Mouse (Mus musculus): ENCODE data around the gene Foxo6.

Foxo6 gene

GRCm38 (mm10) chr4:120287290-120288111 is at the start of gene Foxo6:
Gene Foxo6, minus strand, starts transcription at chr4:120287349.
- DNase-seq (ENCODE audit: low spot score in 2 of 2): peak; percentile 94 to 96

- DNase-seq (ENCODE audit: low spot score in 2 of 2): no peak
Observed at GRCm38 (mm10) chr4:120334316-120334715, 47.2 kb upstream of the Foxo6 start.

GRCm38 (mm10) chr4:120332934-120333421 is 45.8 kb upstream of the Foxo6 start:
- no peak for DNase-seq (ENCODE audit: low spot score in 2 of 2)

GRCm38 (mm10) chr4:120332405-120332933 is 45.3 kb upstream of the Foxo6 start:
- no peak for DNase-seq (ENCODE audit: low spot score in 2 of 2)

GRCm38 (mm10) chr4:120331992-120332391 is 44.8 kb upstream of the Foxo6 start:
- no peak for DNase-seq (ENCODE audit: low spot score in 2 of 2)

- no peak for DNase-seq (ENCODE audit: low spot score in 2 of 2)
Observed at GRCm38 (mm10) chr4:120331541-120331940, 44.4 kb upstream of the Foxo6 start.

- DNase-seq (ENCODE audit: low spot score in 2 of 2): no peak
Observed at GRCm38 (mm10) chr4:120325748-120326147, 38.6 kb upstream of the Foxo6 start.

- no peak for DNase-seq (ENCODE audit: low spot score in 2 of 2)
Observed at GRCm38 (mm10) chr4:120325051-120325450, 37.9 kb upstream of the Foxo6 start.

- DNase-seq (ENCODE audit: low spot score in 2 of 2): no peak
Observed at GRCm38 (mm10) chr4:120323858-120324257, 36.7 kb upstream of the Foxo6 start.

GRCm38 (mm10) chr4:120323198-120323597 is 36.0 kb upstream of the Foxo6 start:
- peak; percentile 38 to 47 for DNase-seq (ENCODE audit: low spot score in 2 of 2)

GRCm38 (mm10) chr4:120317541-120317940 is 30.4 kb upstream of the Foxo6 start:
- no peak for DNase-seq (ENCODE audit: low spot score in 2 of 2)

- DNase-seq (ENCODE audit: low spot score in 2 of 2): no peak
Observed at GRCm38 (mm10) chr4:120316716-120317115, 29.6 kb upstream of the Foxo6 start.

- no peak for DNase-seq (ENCODE audit: low spot score in 2 of 2)
Observed at GRCm38 (mm10) chr4:120314571-120314970, 27.4 kb upstream of the Foxo6 start.

- no peak for DNase-seq (ENCODE audit: low spot score in 2 of 2)
Observed at GRCm38 (mm10) chr4:120313309-120313708, 26.2 kb upstream of the Foxo6 start.

- no peak for DNase-seq (ENCODE audit: low spot score in 2 of 2)
Observed at GRCm38 (mm10) chr4:120304580-120304979, 17.4 kb upstream of the Foxo6 start.

- DNase-seq (ENCODE audit: low spot score in 2 of 2): no peak
Observed at GRCm38 (mm10) chr4:120299287-120299686, 12.1 kb upstream of the Foxo6 start.

- DNase-seq (ENCODE audit: low spot score in 2 of 2): no peak
Observed at GRCm38 (mm10) chr4:120291106-120291822, 4.1 kb upstream of the Foxo6 start.

- no peak for DNase-seq (ENCODE audit: low spot score in 2 of 2)
Observed at GRCm38 (mm10) chr4:120290486-120290885, 3.3 kb upstream of the Foxo6 start.

GRCm38 (mm10) chr4:120289181-120289965 is 2.2 kb upstream of the Foxo6 start:
- DNase-seq (ENCODE audit: low spot score in 2 of 2): peak in 1 of 2 experiments; percentile 2

- DNase-seq (ENCODE audit: low spot score in 2 of 2): peak in 1 of 2 experiments; percentile 17
Observed at GRCm38 (mm10) chr4:120286761-120287241, 348 bp downstream of the Foxo6 start.

- DNase-seq (ENCODE audit: low spot score in 2 of 2): peak in 1 of 2 experiments; percentile 2
Observed at GRCm38 (mm10) chr4:120285730-120286129, 1.4 kb downstream of the Foxo6 start.
